Mouse (Mus musculus) heart, postnatal 36 days (tissue): Measurements from ENCODE around the gene Olfr688. TPM values are rescaled to one million over a fixed set of nuclear protein-coding genes. Genes with fewer than 3 reads are reported as not detected.
A peak's percentile ranks its signal among the peaks of the same experiment; 100 is the strongest.

Experiments used
- DNase-seq, 2 experiments: peaks; one replicate each; pipeline ENCODE4 v3.0.0; 2021 to 2022
- intact Hi-C: fragments of 180-260 bp; cut with DNase I; formaldehyde crosslinking; loops from one replicate; pipeline ENCODE4 v1.15.1; 2025
- total RNA-seq, 2 experiments: library from RNA; stranded (reverse); gene quantifications; 2 replicates each; pipeline ENCODE4 v1.2.3; 2021

The Olfr688 gene
- not detected for total RNA-seq

GRCm38 (mm10) chr7:105287795-105288194 is at the start of gene Olfr688:
Olfr688 (plus strand) TSS chr7:105288095.
- DNase-seq, result no peak
- intact Hi-C loops, result no loop called here

- intact Hi-C loops, result no loop called here
Observed at GRCm38 (mm10) chr7:105247671-105248070, 40.2 kb upstream of the Olfr688 start.

GRCm38 (mm10) chr7:105248197-105248596 is 39.7 kb upstream of the Olfr688 start:
- DNase-seq, result no peak
- intact Hi-C loops, result no loop called here

More at GRCm38 (mm10) chr7:105247671-105248070, 40.2 kb upstream of the Olfr688 start:
- no peak for DNase-seq

- peak in 1 of 2 experiments; percentile 23 for DNase-seq
- intact Hi-C loops, result no loop called here
Observed at GRCm38 (mm10) chr7:105256656-105257055, 31.2 kb upstream of the Olfr688 start.

GRCm38 (mm10) chr7:105272426-105272825 is 15.5 kb upstream of the Olfr688 start:
- DNase-seq, result no peak
- intact Hi-C loops, result no loop called here

- intact Hi-C loops, result no loop called here
- DNase-seq, result no peak
Observed at GRCm38 (mm10) chr7:105290051-105290450, 2.2 kb downstream of the Olfr688 start.

- DNase-seq, result no peak
- intact Hi-C loops, result no loop called here
Observed at GRCm38 (mm10) chr7:105310865-105311264, 23.0 kb downstream of the Olfr688 start, which contains the start of gene Olfr689. Olfr689 (plus strand) TSS chr7:105311165.

- intact Hi-C loops, result loop anchor here (1.0 to 2.0 kb wide), 2 partner anchors 75 to 155 kb away; no protein-coding TSS in a partner anchor
- DNase-seq, result no peak
Observed at GRCm38 (mm10) chr7:105325302-105325701, 37.4 kb downstream of the Olfr688 start.

- intact Hi-C loops, result no loop called here
- no peak for DNase-seq
Observed at GRCm38 (mm10) chr7:105334004-105334403, 46.1 kb downstream of the Olfr688 start, which contains the start of gene Olfr690. Olfr690 (minus strand) TSS chr7:105334104.

Other genes starting within 250 kb of the Olfr688 start
- gene Olfr677, start 236.7 kb upstream of the Olfr688 start, total RNA-seq, result not detected
- gene Olfr678, start 223.6 kb upstream of the Olfr688 start, total RNA-seq, result not detected
- not detected for gene Olfr679, start 206.9 kb upstream of the Olfr688 start, total RNA-seq
- gene Olfr680-ps1, start 195.3 kb upstream of the Olfr688 start, total RNA-seq, result not detected
- not detected for gene Olfr681, start 171.3 kb upstream of the Olfr688 start, total RNA-seq
- gene Olfr683, start 141.1 kb upstream of the Olfr688 start, total RNA-seq, result not detected
- gene Olfr684, start 124.4 kb upstream of the Olfr688 start, total RNA-seq, result not detected
- not detected for gene Olfr685, start 102.1 kb upstream of the Olfr688 start, total RNA-seq
- not detected for gene Olfr686, start 80.6 kb upstream of the Olfr688 start, total RNA-seq
- not detected for gene Olfr689, start 23.1 kb downstream of the Olfr688 start, total RNA-seq
- not detected for gene Olfr690, start 46.0 kb downstream of the Olfr688 start, total RNA-seq
- under 1 TPM in 1 of 2 experiments, not detected in 1; 0.11 TPM for gene Olfr691, start 54.2 kb downstream of the Olfr688 start, total RNA-seq
- gene Olfr692, start 80.1 kb downstream of the Olfr688 start, total RNA-seq, result not detected
- gene Gm5901, start 86.9 kb downstream of the Olfr688 start, total RNA-seq, result not detected
- gene Fam160a2, start 112.0 kb downstream of the Olfr688 start, total RNA-seq, result 10 to 100 TPM; 18.1 to 19.0 TPM
- gene Cnga4, start 116.5 kb downstream of the Olfr688 start, total RNA-seq, result not detected
- not detected for gene Cckbr, start 137.6 kb downstream of the Olfr688 start, total RNA-seq
- 10 to 100 TPM; 19.9 to 22.4 TPM for gene Cavin3, start 194.2 kb downstream of the Olfr688 start, total RNA-seq